Mouse (Mus musculus): ENCODE results near the gene Accsl.
A peak's percentile ranks its signal among the peaks of the same experiment; 100 is the strongest.

The Accsl gene

DNA sequence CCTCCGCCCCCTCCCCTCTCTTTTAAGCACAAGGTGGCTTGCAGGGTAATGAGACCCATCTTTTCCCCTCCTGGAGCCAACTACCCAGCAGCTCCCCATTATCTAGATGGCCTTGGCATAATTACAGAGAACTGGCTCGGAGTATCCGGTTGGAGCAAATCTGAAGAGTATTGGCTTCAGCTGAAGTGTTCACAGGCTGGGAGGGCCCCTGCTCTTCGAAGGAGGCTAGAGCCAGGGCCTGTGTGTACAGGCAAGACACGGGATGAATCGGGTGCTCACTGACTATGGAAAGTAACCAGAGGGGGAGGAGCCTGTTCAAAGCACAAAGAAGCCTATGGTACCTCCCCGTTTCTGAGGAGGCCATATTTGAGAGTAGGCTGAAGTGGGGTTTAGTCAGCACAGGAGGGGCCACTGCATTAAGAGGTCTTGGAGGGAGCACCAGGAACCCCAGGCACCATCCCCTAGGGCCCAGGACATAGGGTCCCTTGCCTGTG, at the start of gene Accsl:
TSS of gene Accsl (minus strand) at position 51 of the 494 bp plus-strand sequence.
- DNase-seq (ENCODE audit: extremely low spot score, low spot score), result no peak

DNA sequence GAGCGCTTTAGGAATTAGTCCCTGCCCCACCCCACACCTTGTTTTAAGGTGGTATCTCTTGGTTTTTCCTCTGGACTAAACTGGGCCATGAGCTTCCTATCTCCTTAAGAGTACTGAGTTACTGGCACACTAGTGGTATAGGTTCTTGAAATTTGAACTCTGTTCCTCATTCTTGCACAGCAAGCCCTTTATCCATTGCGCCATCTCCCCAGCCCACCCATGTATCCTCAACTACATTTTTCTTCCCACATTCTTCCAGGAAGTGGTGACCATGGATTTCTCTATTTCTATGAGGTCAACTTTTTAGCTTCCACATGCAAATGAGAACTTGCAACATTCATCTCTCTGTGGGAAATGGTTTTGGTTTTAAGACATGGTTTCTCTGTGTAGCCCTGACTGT, 44.6 kb upstream of the Accsl start:
- no peak for DNase-seq (ENCODE audit: extremely low spot score, low spot score)

DNA sequence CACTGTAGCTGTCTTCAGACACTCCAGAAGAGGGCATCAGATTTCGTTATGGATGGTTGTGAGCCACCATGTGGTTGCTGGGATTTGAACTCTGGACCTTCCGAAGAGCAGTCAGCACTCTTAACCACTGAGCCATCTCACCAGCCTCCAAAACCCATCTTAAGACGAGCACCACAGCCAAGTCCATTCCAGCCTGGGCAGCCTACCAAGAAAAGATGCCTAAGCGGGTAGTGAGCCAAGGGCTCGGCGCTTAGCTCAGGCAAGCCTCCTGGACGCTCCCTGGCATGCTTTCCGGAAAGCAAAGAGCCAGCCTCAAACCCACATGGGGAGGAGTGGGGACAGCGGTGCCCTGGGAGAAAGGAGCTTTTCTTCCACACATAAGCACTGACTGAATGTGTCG, 43.0 kb upstream of the Accsl start:
- no peak for DNase-seq (ENCODE audit: extremely low spot score, low spot score)

DNA sequence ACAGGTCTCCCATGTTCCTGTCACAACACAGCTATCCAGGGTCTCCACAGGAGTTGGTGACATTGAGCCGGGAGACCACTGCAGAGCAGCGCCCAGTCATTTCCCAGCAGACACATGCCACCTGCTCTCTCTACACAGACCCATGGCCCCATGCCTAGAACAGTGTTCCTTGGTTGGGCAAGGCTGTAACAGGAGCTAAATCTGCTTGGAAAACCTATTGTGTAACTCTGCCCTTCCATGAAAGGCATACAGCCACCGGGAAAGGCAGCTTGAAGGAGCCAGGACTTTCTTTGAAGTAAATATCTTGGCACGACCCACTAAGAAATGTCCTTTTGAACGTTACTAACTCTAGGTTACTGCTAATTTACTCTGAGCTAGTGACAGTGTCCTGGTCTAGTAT, 40.8 kb upstream of the Accsl start:
- no peak for DNase-seq (ENCODE audit: extremely low spot score, low spot score)

DNA sequence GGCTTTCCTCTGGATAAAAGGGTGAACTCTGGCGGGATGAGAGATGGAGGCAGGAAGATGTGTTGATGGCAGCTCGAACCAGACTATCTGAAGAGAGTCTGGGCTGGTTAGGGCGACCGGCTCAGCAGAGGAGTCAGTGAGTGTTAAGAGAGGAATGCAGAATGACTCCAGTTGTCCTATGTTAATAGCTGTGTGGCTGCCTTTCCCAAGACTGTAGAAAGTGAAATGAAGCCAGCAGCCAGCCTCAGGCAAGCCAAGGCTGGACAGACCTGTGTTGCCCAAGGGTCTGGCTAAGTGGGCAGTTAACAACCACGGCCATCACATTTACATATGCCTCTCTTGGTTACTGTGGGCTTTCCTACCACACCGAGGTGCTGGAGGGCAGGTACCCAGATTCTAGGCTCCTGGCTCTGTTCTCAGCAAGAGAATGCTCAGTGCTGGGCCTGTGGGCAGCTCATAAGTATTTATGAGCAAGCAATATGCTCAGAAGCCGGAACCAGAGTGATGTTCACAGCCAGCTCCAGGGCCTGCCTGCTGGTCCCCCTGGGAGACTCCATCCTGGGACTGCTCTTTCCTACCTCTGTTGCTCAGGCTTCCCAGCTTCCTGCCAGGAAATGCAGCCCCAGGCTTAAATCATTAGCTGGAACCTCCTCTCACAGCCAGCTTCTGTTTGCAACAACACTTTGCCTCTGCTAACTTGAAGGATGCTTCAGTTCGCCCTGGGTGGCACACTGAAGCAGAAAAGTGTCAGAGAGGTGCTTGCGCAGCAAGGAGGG, 38.8 kb upstream of the Accsl start:
- DNase-seq (ENCODE audit: extremely low spot score, low spot score), result no peak

DNA sequence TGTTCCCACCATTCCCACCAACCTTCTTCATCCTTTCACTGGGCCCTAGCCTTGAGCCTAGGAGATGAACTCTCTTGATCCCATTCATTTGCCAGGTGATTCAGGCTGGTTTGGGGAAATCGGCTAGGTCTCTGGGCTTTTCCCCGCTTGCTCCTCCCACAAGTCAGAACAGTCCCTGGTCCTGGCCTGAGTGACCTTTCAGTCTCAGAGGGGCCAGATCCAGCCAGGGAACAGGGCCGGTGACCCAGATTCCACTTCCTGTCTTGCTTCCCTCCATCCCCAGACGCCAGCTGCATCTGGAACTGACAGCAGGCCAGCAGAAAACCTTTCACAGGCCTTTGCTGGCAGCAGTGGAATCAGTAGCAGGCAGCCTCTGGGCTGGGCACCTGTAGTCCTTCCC, 37.4 kb upstream of the Accsl start:
- DNase-seq (ENCODE audit: extremely low spot score, low spot score), result no peak

DNA sequence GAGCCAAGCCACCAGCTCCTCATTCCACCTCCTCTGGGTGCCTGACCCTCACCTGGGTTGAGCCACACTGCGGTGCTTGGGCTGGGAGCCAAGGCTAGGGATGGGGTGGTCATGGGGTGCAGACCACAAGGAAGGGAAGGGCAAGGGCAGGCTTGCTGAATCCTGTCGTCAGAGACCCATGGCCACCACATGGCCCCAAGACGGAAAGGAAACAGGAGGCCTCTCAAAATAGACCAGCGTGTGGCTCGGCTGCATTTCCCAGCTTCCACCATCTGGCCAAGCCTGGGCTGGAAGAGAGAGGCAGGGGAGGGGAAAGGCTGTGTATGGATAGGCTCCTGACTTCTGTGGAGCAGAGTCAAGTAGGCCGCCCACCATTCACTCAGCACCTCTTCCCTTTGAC, 34.5 kb upstream of the Accsl start:
- no peak for DNase-seq (ENCODE audit: extremely low spot score, low spot score)

DNA sequence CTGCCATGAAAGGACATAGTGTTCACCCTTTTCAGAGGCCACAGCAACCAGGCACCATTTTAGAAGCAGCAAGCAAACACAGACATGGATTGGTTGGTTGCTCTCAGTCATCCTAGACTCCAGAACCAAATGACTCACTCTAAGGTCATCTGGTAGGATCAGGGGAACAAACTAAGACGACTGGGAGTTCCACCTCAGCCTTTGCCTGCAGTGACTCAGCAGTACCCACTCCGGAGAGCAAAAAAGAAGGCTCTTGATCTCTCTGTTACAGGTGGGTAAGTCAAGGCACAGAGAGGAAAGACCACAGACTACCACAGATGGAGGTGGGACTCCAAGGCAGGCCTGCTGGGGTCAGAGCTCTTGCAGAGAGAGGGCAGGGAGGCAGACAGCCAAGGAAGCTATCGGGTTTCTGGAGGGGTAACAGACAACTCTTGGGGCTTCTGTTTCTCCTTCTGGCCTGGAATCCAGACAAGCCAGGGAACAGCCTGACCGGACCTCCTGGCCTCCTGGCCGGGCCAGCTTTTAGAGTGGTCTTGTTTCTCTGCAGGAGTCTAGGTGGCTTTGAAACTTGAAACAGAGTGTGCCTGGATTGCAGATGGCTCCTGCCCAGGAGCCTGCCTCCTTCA, 33.8 kb upstream of the Accsl start:
- no peak for DNase-seq (ENCODE audit: extremely low spot score, low spot score)

DNA sequence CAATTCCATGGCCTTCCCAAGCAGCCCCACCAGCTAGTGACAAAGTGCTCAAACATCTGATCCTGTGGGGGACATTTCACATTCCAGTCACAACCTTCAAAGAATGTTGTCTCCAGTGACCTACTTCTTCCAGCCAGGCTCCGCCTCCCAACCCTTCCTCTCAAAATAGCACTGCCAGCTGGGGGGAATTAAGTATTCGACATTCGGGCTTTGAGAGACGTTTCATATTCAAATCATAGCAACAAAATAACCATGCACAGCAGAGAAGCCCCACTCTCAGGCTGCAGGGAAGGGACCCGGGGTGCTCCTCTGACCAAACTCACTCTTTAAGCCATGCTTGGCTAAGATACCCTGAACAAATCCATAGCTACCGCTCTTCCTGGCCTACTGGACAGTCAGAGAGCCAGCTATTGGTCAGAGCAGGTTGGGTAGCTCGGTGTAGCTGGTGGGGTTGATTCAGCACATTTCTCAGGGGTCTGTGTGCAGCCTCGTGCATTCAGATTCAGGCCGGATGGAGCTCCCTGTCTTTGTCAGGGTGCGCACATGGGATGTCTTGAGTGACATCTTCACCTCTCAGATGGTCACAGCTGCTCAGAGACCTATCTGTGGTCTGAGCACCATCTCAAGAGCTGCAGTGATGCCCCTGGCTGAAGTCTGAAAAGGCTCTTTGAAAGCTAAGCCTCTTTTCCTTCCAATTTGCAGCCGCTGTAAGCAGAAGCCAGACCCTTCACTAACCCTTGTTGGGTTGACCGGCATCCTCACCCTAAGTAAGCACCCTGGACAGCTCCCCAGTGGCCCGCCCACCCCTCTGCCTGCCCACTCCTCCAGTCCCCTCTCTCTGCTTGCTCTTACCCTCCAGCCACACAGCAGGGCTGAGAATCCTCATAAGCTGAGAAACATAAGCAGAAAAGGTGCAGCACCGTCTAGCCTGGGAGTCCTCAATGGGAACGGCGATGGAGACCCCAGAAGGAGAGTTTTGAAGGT, 30.7 kb upstream of the Accsl start:
- DNase-seq (ENCODE audit: extremely low spot score, low spot score), result peak; percentile 45

DNA sequence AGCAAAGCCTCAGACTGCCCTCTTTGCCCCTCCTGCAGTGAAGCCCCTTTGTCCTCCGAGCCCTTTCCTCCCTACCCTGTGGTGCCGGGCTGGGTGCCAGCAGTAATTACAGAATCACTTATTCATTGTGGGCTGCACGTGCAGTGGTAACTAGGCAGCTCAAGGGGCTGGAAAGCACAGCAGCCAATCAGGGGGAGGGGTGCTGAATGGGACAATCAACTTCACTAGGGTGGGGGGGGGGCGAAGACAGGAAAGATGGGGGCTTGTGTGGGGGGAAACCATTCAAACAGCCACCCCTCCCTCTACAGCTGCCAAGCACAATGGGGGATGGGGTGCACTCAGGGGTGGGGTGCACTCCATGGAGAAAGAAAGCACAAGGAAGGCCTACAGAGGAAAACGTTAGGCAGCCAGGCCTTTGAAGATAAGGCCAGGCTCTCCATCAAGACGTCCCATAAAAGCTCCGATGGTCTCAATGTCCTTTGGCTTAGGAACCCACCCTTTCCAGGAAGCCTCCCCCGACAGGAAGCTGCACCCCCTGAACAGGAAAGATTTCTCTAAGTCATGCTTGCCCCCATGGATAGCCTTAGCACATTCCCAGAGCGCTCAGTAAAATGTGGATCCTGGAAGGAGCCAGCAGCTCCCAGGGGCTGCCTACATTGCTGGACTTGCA, 22.8 kb upstream of the Accsl start:
- peak; percentile 38 for DNase-seq (ENCODE audit: extremely low spot score, low spot score)

DNA sequence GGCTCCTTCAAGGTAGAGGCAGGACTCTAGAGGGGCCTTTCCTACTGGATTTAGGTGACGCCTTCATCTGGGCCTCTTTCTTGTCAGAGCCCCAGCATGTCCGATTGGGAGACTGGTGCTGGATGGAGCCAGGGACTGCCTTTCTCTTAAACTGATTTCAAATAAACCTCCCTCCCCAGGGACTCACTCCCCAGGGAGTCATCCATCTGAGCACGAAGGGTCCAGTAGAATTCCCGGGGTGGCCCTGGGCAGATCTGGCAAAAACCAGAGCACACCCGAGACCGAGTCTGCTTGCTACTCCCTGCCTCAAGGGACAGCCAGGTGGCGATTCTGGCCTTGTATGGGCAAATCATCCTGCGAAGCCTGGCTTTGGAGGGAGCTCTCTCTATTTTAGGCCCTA, 21.2 kb upstream of the Accsl start:
- DNase-seq (ENCODE audit: extremely low spot score, low spot score), result no peak

DNA sequence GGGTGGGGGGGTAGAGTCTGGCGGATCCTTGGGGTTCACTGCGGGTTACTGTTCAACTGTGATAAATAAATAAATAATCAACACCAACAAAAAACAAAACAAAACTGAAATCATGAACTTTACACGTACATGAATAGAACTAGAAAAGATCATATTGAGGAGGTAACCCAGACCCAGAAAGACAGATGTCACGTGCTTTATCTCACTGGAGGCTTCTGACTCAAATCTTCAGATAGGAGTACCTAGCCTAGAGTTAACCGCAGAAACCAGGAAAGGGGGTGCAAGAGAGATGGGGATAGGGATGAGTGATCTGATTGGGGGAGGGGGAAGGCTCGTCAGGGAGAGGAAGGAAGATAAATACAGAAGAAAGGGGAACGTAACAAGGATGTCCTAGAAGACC, 20.1 kb upstream of the Accsl start:
- DNase-seq (ENCODE audit: extremely low spot score, low spot score), result no peak

DNA sequence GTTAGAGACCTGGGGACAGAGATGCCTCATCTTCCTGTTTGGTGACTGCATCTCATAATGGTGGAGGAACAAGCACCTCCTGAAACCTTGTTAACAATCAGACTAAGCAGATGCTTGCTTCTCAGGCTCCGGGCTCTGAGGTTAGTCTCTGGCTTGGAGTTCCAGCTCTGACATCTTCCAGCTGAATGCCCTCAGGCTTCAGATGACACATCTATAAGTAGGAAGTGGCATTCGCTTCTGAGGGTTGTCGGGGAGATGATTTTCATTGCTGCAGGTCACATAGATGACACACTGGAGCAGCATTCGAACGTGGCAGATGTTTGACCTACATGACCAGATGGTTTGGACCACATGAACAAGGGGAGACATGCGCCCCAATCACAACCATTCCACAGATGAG, 19.4 kb upstream of the Accsl start:
- DNase-seq (ENCODE audit: extremely low spot score, low spot score), result no peak

DNA sequence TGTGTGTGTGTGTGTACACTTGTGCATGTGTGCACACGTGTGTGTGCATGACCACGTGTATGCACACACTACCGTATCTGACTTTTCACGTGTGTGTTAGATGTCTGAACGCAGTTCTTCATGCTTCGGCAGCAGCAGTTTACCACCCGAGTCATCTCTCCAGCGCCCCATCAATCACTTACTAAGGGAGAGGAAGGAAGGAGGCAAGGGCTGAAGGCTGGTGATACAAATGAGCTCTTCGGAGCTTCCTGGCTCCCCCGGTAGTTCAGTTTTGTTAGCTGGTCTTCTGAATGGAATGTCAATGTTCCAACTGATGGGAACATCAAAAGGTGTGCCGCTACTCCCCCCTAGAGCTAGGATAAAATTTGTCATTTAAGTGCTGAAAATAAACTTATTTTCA, 18.3 kb upstream of the Accsl start:
- DNase-seq (ENCODE audit: extremely low spot score, low spot score), result no peak

DNA sequence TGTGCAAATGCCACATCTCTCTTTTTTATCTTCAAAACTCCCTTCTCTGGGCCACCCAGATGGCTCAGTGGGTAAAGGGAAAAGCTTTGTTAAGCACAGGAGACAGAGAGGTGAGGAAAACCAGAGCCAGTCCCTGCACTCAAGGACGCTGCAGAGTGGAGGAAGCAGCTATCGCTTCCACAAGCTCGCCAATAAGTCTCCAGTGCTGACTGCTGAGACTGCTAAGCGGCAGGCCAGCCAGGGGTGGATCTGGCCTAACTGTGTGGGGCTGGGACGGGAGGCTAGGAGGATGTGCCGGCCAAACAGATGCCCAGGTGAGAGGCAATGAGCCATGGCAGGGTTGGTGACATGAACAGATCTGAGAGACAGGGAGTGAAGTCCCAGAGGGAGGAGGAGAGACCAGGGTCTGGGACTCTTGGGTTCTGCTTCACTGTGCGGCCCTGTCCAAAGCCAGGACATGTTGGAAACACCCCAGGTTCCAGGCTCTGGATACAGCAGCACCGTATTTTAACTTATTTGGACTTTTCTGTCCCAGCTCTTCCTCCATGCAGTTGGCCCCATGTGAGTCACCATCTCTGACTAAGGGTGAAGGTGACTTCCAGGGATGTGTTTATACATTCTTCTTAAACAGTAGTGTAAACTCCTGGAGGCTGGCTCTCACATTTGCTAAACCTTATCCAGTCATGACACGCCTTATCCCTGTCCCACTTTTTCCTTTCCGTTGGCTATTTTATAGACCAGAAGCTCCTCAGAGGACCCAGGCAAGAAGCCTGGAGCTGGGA, 17.2 kb upstream of the Accsl start:
- DNase-seq (ENCODE audit: extremely low spot score, low spot score), result no peak

DNA sequence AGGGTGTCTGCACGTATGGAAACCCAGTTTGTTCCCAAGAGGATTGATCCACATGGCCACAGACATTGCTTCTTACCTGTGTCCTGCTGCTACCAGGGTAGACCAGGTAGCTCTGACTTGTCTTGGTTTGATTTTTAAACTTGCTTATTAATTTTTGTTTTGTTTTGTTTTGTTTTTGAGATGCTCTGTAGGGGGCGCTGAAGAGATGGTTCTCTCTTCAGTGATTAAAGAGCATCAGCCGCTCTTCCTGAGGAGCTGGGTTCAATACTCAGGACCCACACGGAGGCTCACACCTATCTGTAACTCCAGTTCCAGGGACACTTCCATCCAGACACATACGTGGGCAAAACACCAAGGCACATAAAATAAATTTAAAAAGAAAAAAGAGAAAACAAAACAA, 14.1 kb upstream of the Accsl start:
- DNase-seq (ENCODE audit: extremely low spot score, low spot score), result no peak

DNA sequence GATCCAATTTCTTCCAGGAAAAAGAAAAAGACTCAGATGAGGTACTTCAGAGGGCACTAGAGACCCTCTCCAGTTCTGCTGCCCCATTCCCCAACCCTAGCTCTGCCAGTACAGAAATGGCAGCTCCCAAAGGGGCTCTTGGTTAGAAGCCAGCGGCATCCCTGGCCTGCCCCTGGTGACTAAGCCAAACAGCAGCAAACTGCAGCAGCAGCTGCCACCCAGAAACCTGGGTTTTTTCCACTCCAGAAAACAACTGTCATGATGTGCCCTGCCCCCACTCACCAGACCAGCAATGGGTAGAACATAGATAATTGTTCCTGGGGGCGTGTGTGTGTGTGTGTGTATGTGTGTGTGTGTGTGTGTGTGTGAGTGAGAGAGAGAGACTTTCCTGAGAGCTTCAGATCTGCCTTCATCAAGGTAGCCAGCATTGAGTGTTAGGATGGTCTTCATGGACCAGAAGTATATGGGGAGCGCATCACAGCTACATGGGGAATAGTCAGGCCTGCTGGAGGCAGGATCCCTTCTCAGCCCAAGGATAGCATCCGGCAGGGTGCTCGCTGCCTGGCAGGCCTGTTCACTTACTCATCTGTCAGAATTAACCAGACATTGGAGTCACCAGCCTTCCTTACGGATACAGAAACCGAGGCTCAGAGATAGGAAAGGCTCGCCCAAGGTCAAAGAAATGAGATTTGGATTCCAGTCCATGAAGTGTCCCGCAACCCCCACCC, 12.8 kb upstream of the Accsl start:
- no peak for DNase-seq (ENCODE audit: extremely low spot score, low spot score)

DNA sequence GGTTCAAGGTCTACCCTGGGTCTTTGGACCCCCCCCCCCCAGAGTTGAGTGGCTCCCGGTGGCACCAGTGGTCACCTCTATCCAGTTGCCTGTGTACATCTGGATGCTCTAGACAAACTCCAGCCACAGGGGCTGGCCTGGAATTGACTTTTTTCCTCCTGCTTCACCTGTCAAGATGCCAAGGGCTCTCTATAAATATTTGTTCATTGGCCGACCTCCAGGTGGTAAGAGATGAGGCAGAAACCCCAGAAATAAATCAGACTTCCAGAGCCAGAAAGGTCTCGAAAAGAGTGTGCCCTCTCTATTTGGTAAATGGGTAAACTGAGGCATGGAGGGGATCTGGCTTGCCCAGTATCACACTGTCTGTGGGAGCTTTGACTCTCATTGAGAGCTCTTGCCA, 12.0 kb upstream of the Accsl start:
- no peak for DNase-seq (ENCODE audit: extremely low spot score, low spot score)

DNA sequence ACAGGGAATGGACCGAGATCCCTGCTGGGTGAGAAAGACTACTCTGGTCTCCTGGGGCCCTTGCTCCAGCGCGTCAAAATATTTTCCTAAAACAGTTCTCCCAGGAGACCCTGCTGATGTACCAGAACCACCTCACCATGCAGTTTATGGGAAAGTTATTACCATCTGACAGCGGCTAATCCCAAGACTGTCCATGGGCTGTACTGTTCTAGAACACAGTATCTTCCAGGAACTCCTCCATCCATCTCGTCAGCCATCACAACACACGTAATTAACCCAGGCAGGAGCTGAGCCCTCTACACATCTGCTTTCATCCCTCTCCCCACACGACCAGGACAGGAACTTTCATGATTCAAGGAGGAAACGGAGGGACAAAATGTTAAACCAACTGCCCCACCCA, 11.5 kb upstream of the Accsl start:
- no peak for DNase-seq (ENCODE audit: extremely low spot score, low spot score)

DNA sequence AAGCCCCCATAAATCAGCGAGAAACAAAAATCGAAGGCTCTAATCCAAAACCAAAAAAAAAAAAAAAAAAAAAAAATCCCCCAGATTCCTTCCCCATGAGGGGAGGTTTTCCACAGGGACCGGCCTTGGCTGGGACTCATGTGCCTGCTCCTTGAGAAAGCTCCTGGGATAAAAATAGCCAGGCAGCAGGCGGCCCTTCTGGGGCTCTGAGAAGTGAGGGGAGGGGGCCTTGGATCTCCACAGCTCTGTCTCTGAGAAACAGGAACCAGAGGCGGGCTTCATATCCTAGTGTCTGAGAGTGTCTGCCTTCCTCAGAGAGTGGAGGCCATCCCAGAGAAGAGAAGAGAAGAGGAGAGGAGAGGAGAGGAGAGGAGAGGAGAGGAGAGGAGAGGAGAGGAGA, 8.0 kb upstream of the Accsl start:
- no peak for DNase-seq (ENCODE audit: extremely low spot score, low spot score)

All from neural tube, embryonic 10.5 days (tissue).